ENCODE assay signal across 8 mouse cellular contexts in the genomic region with DNA sequence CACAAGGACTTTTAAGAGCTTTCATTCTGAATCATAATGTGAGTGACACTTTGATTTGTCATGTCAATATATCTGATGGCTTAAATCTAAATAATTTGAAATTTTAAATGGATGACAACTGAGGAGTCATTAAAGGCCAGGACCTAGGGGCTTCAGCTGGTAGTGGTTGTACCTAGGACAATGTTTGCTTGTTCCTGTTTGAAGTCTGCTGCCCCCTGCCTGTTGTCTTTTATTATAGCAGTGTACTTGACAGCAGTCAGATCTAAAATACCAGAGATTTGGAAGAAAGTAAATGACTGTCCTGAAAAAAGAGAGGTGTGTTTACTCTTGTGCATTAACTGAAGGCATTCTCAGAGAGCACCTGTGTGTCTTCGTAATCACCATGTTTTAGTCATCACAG.
A peak's percentile ranks its signal among the peaks of the same experiment; 100 is the strongest.
DNase-seq lines count a peak whose midpoint lies in the region; ATAC-seq lines count a peak whose summit lies in the region.

No protein-coding gene starts in this region.

- no peaks in the 10 kb centered on the region for H3K36me3 ChIP-seq in embryonic facial prominence, embryonic 14.5 days (ENCODE audit: control insufficient read depth, insufficient read depth, low read length)
- H3K36me3 ChIP-seq in limb, embryonic 11.5 days (ENCODE audit: control insufficient read depth, insufficient read depth, low read length) = no peaks in the 10 kb centered on the region

- DNase-seq in gastrocnemius, postnatal 10 days = peak; percentile 14
- no peak for DNase-seq in gastrocnemius, adult 8-10 months (ENCODE audit: low spot score in 2 of 2)
- DNase-seq in right cerebral cortex, adult 18-20 months = peak; percentile 38
- DNase-seq in right cerebral cortex, postnatal 36 days (ENCODE audit: low spot score in 2 of 2) = no peak
- DNase-seq in embryonic facial prominence, embryonic 14.5 days (ENCODE audit: low spot score) = peak; percentile 56
- peak; percentile 59 for DNase-seq in limb, embryonic 11.5 days (ENCODE audit: low spot score)
- no peak for DNase-seq in ovary, postnatal 36 days (ENCODE audit: low spot score)
- DNase-seq in thymus, adult 18-20 months = no peak

- H3K27ac ChIP-seq in embryonic facial prominence, embryonic 14.5 days (replicated peaks; ENCODE audit: low read depth, low read length) = no peak overlapping the region
- H3K27ac ChIP-seq in limb, embryonic 11.5 days (replicated peaks; ENCODE audit: low read depth, low read length) = no peak overlapping the region

- no peak overlapping the region for H3K9ac ChIP-seq in embryonic facial prominence, embryonic 14.5 days (ENCODE audit: low read depth, low read length)
- H3K9ac ChIP-seq in limb, embryonic 11.5 days (ENCODE audit: low read length) = no peak overlapping the region

- no peaks in the 10 kb centered on the region for H3K27me3 ChIP-seq in embryonic facial prominence, embryonic 14.5 days (replicated peaks; ENCODE audit: control insufficient read depth, insufficient read depth, low read length)
- no peaks in the 10 kb centered on the region for H3K27me3 ChIP-seq in limb, embryonic 11.5 days (ENCODE audit: control insufficient read depth, insufficient read depth, low read length)

- H3K4me3 ChIP-seq in embryonic facial prominence, embryonic 14.5 days (ENCODE audit: low read depth, low read length) = no peak overlapping the region
- H3K4me3 ChIP-seq in limb, embryonic 11.5 days (ENCODE audit: low read depth, low read length) = no peak overlapping the region

- H3K4me1 ChIP-seq in embryonic facial prominence, embryonic 14.5 days (ENCODE audit: control insufficient read depth, insufficient read depth, low read length) = no peaks in the 10 kb centered on the region
- no peaks in the 10 kb centered on the region for H3K4me1 ChIP-seq in limb, embryonic 11.5 days (ENCODE audit: control insufficient read depth, insufficient read depth, low read length)

- 0 out of 2 replicates have a peak, but pooled peaks cover 3% of the 10 kb centered on the region for H3K9me3 ChIP-seq in embryonic facial prominence, embryonic 14.5 days (ENCODE audit: control insufficient read depth, low read length)
- H3K9me3 ChIP-seq in limb, embryonic 11.5 days (ENCODE audit: control insufficient read depth, low read length) = no peaks in the 10 kb centered on the region

- no peak overlapping the region for H3K4me2 ChIP-seq in embryonic facial prominence, embryonic 14.5 days (ENCODE audit: low read depth, low read length)
- H3K4me2 ChIP-seq in limb, embryonic 11.5 days (ENCODE audit: low read depth, severe bottlenecking) = no peak overlapping the region

- 83% methylated on average over 1 of the region's 1 CpGs for WGBS in embryonic facial prominence, embryonic 14.5 days
- WGBS in limb, embryonic 11.5 days = 97% methylated on average over 1 of the region's 1 CpGs

- no peak for ATAC-seq in embryonic facial prominence, embryonic 14.5 days (ENCODE audit: low read depth)
- no peak for ATAC-seq in limb, embryonic 11.5 days (ENCODE audit: insufficient number of reproducible peaks, low FRiP score, low TSS enrichment, low read depth)

Comparison
In these comparisons a context has a peak if more than half of its experiments do, and no peak if none do; other contexts are left out.
1. DNase-seq: peak in gastrocnemius, postnatal 10 days (single experiment), right cerebral cortex, adult 18-20 months (single experiment), embryonic facial prominence, embryonic 14.5 days (single experiment) and limb, embryonic 11.5 days (single experiment); none in gastrocnemius, adult 8-10 months (0 of 2), right cerebral cortex, postnatal 36 days (0 of 2), ovary, postnatal 36 days (single experiment) and thymus, adult 18-20 months (0 of 2).